Mouse (Mus musculus): ENCODE measurements at regions not wholly inside any gene's neighbourhood (a gene's known extent, or its start where the extent isn't known, plus 50 kb on each side); places are given as distances from the start of the nearest gene placed in this dataset.
"Not testable (repeated sequence)": the region's sequence is repeated elsewhere in the genome, so short reads cannot be mapped to it uniquely, and the experiment has no call there.

- DNase-seq (ENCODE audit: low read depth, low spot score), result no peak
Observed at GRCm38 (mm10) chr3:78574807-78575206, 711.5 kb downstream of the Rapgef2 start.

GRCm38 (mm10) chr3:78573299-78573698, 713.0 kb downstream of the Rapgef2 start:
- DNase-seq (ENCODE audit: low read depth, low spot score), result no peak

GRCm38 (mm10) chr3:78564926-78565325, 721.4 kb downstream of the Rapgef2 start:
- not testable (repeated sequence) for DNase-seq (ENCODE audit: low read depth, low spot score)
